Mouse (Mus musculus) urinary bladder, postnatal 4 days (tissue): ENCODE data around the gene Arfip1.

Experiments used
- DNase-seq, 2 experiments: peaks; one replicate each; pipeline ENCODE4 v3.0.0; 2021 to 2022; ENCODE audit warnings: low spot score in 2 of 2

The Arfip1 gene

GRCm38 (mm10) chr3:84582023-84582912 is at the start of gene Arfip1:
Gene Arfip1, minus strand, starts transcription at chr3:84582625.
- DNase-seq = peak; percentile 97 to 99

- no peak for DNase-seq
Measured at GRCm38 (mm10) chr3:84631586-84631985, 49.2 kb upstream of the Arfip1 start.

GRCm38 (mm10) chr3:84622026-84622425 is 39.6 kb upstream of the Arfip1 start:
- DNase-seq = no peak

GRCm38 (mm10) chr3:84619725-84620124 is 37.3 kb upstream of the Arfip1 start:
- DNase-seq = no peak

GRCm38 (mm10) chr3:84619056-84619455 is 36.6 kb upstream of the Arfip1 start:
- no peak for DNase-seq

GRCm38 (mm10) chr3:84618627-84619026 is 36.2 kb upstream of the Arfip1 start:
- DNase-seq = no peak

- DNase-seq = no peak
Measured at GRCm38 (mm10) chr3:84615856-84616225, 33.4 kb upstream of the Arfip1 start.

GRCm38 (mm10) chr3:84615050-84615855 is 32.8 kb upstream of the Arfip1 start:
- DNase-seq = no peak

- DNase-seq = no peak
Measured at GRCm38 (mm10) chr3:84610183-84610710, 27.8 kb upstream of the Arfip1 start.

- DNase-seq = no peak
Measured at GRCm38 (mm10) chr3:84603212-84603611, 20.8 kb upstream of the Arfip1 start.

- DNase-seq = no peak
Measured at GRCm38 (mm10) chr3:84602759-84603158, 20.3 kb upstream of the Arfip1 start.

- no peak for DNase-seq
Measured at GRCm38 (mm10) chr3:84601870-84602495, 19.6 kb upstream of the Arfip1 start.

- DNase-seq = no peak
Measured at GRCm38 (mm10) chr3:84598756-84599155, 16.3 kb upstream of the Arfip1 start.

GRCm38 (mm10) chr3:84597996-84598734 is 15.7 kb upstream of the Arfip1 start:
- no peak for DNase-seq

- no peak for DNase-seq
Measured at GRCm38 (mm10) chr3:84595677-84596234, 13.3 kb upstream of the Arfip1 start.

- DNase-seq = no peak
Measured at GRCm38 (mm10) chr3:84594894-84595676, 12.7 kb upstream of the Arfip1 start.

- DNase-seq = no peak
Measured at GRCm38 (mm10) chr3:84593274-84593673, 10.8 kb upstream of the Arfip1 start, which contains the start of gene Tigd4. Gene Tigd4, plus strand, starts transcription at chr3:84593574.

GRCm38 (mm10) chr3:84586736-84587135 is 4.3 kb upstream of the Arfip1 start:
- DNase-seq = no peak

- no peak for DNase-seq
Measured at GRCm38 (mm10) chr3:84582913-84583276, 470 bp upstream of the Arfip1 start.

- no peak for DNase-seq
Measured at GRCm38 (mm10) chr3:84581696-84582022, 766 bp downstream of the Arfip1 start.
